Mouse (Mus musculus): Measurements from ENCODE around the gene Eif4e2.

GRCm38 (mm10) chr1:87200811-87201210, 12.9 kb upstream of the Eif4e2 start:
- TF ChIP-seq POLR2A (IDR thresholded peaks at IDR 0.05; ENCODE audit: low read depth, low read length) (no peak), CTCF (IDR thresholded peaks at IDR 0.05; ENCODE audit: extremely low read depth, insufficient read depth, insufficient read length, insufficient replicate concordance) (no peak)
